Mouse (Mus musculus) liver, embryonic 14.5 days (tissue): ENCODE measurements around the gene Wdfy4.

Experiments
- CTCF ChIP-seq: IDR thresholded peaks from 2 replicates; pipeline ENCODE4 v1.5.1; 2016; ENCODE audit warnings: antibody characterized with exemption, low read depth, control low read depth
- EP300 ChIP-seq: IDR thresholded peaks from 2 replicates; pipeline ENCODE4 v1.6.1; 2016; ENCODE audit warnings: antibody characterized with exemption, low read depth

DNA sequence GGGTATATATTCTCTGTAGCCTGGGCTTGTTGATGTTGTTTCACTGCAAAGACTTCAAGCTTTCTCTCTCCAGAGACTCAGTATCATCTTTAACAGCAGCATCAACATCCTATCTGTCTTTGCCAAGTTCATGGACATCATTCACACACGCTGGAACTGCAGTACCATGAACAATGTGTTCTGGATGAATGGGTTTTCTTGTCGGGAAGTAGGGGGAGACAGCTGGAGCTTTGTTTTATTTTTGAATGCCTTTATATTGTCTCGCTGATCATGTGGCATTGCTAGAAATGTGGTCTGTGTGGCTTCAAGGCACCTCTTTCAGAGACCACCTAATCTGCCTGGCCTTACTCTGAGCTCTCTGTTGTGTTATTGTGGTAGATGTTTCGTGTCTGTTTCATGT, 1.9 kb upstream of the Wdfy4 start:
- TF ChIP-seq CTCF (no peak), EP300 (no peak)
